In genomic region chr17:10037799-10038445, GRCm38 (mm10) we compare ENCODE assay signal across 11 mouse cellular contexts.
DNase-seq lines count a peak whose midpoint lies in the region; TF ChIP-seq lines count a peak whose summit lies in the region.
"Had no signal": no experiment of that assay in that cellular context is flagged by ENCODE, and none has a peak within 500 bp of the region (broad histone marks: within the 10 kb centered on the region; RNA-seq: fewer than 3 reads in every experiment).

No protein-coding gene starts in this region.

- H3K36me3 ChIP-seq in myocyte (ENCODE audit: control insufficient read depth, insufficient read depth) = no peaks in the 10 kb centered on the region
- H3K36me3 ChIP-seq: embryonic facial prominence, embryonic 15.5 days; hindbrain, embryonic 15.5 days had no signal

- no peak for TF ChIP-seq POLR2A in myocyte (IDR thresholded peaks at IDR 0.05; ENCODE audit: insufficient read length, low read depth)

- H3K27ac ChIP-seq in layer of hippocampus, adult 2 months = peak overlapping the region; percentile 72
- H3K27ac ChIP-seq: embryonic facial prominence, embryonic 15.5 days; hindbrain, embryonic 15.5 days; macrophage had no signal

- no peaks in the 10 kb centered on the region for H3K27me3 ChIP-seq in myocyte (ENCODE audit: control insufficient read depth, insufficient read depth, insufficient read length)
- H3K27me3 ChIP-seq: embryonic facial prominence, embryonic 15.5 days; hindbrain, embryonic 15.5 days had no signal

- no peak overlapping the region for H3K4me2 ChIP-seq in myocyte (ENCODE audit: low read depth)
- H3K4me2 ChIP-seq: embryonic facial prominence, embryonic 15.5 days; hindbrain, embryonic 15.5 days had no signal

- H3K4me3 ChIP-seq in layer of hippocampus, adult 2 months = no peak overlapping the region
- H3K4me3 ChIP-seq in myocyte = no peak overlapping the region
- H3K4me3 ChIP-seq: embryonic facial prominence, embryonic 15.5 days; hindbrain, embryonic 15.5 days had no signal

- H3ac ChIP-seq in myocyte (ENCODE audit: control insufficient read depth, insufficient read length) = no peak overlapping the region

- DNase-seq in adrenal gland, adult 2 months = peak; percentile 37
- DNase-seq in adrenal gland, adult 8-10 months = no peak
- no peak for DNase-seq in layer of hippocampus, adult 2 months (ENCODE audit: low spot score in 2 of 2)
- DNase-seq in layer of hippocampus, postnatal 10 days (ENCODE audit: low spot score in 2 of 2) = no peak
- DNase-seq in kidney, adult 9 months = peak; percentile 54
- no peak for DNase-seq in thymus, postnatal 14 days
- no peak for DNase-seq in right cerebral cortex, adult 2 months (ENCODE audit: low spot score in 2 of 2)

- no peaks in the 10 kb centered on the region for H3K79me2 ChIP-seq in myocyte (ENCODE audit: control insufficient read depth, insufficient read depth)

- no peak for TF ChIP-seq CTCF in layer of hippocampus, adult 2 months (conservative IDR thresholded peaks at IDR 0.05)

TF ChIP-seq in myocyte, 11 proteins besides CTCF, POLR2A, EP300 and RAD21:
- no peak for TF ChIP-seq MAX (IDR thresholded peaks at IDR 0.05; ENCODE audit: low read depth)
- TF ChIP-seq TCF12 (IDR thresholded peaks at IDR 0.05; ENCODE audit: insufficient read depth, poor library complexity, severe bottlenecking) = peak; percentile 33
- no peak for TF ChIP-seq REST (IDR thresholded peaks at IDR 0.05; ENCODE audit: insufficient read depth, insufficient read length)
- TF ChIP-seq SRF (IDR thresholded peaks at IDR 0.05; ENCODE audit: control insufficient read depth, insufficient read length, low read depth) = no peak
- no peak for TF ChIP-seq TCF3 (IDR thresholded peaks at IDR 0.05; ENCODE audit: insufficient read length, low read depth)
- TF ChIP-seq POLR2AphosphoS2 (IDR thresholded peaks at IDR 0.05; ENCODE audit: insufficient read length, low read depth) = no peak
- TF ChIP-seq MYOG (IDR thresholded peaks at IDR 0.05; ENCODE audit: control insufficient read depth in 1 of 3, insufficient read depth in 1 of 3, insufficient read length in 2 of 3, low read depth in 2 of 3) = peak; percentile 15 to 76 (median 73)
- no peak for TF ChIP-seq E2F4 (IDR thresholded peaks at IDR 0.05; ENCODE audit: insufficient read depth)
- peak in 2 of 3 experiments; percentile 68 to 71 for TF ChIP-seq MYOD1 (IDR thresholded peaks at IDR 0.05; ENCODE audit: control insufficient read depth in 1 of 3, insufficient read length in 2 of 3, low read depth in 2 of 3)
TF ChIP-seq in myocyte: peak in this region for 3.

Comparison
In these comparisons a context has a peak if more than half of its experiments do, and no peak if none do; other contexts are left out.
1. DNase-seq: peak in adrenal gland, adult 2 months (single experiment) and kidney, adult 9 months (single experiment); none in adrenal gland, adult 8-10 months (single experiment), layer of hippocampus, adult 2 months (0 of 2), layer of hippocampus, postnatal 10 days (0 of 2), thymus, postnatal 14 days (single experiment) and right cerebral cortex, adult 2 months (0 of 2).